Mouse (Mus musculus) kidney, postnatal 4 days (tissue): ENCODE data around the gene Galnt7.

Source experiments
- DNase-seq, 2 experiments: peaks; one replicate each; pipeline ENCODE4 v3.0.0; 2021; ENCODE audit warnings: mixed read lengths in 2 of 2

The Galnt7 gene

GRCm38 (mm10) chr8:57487441-57488155 lies 165.2 kb downstream of the Galnt7 start, which contains the start of gene Sap30:
Gene Sap30 (minus strand): TSS chr8:57487860.
- peak; percentile 99 for DNase-seq

DNA sequence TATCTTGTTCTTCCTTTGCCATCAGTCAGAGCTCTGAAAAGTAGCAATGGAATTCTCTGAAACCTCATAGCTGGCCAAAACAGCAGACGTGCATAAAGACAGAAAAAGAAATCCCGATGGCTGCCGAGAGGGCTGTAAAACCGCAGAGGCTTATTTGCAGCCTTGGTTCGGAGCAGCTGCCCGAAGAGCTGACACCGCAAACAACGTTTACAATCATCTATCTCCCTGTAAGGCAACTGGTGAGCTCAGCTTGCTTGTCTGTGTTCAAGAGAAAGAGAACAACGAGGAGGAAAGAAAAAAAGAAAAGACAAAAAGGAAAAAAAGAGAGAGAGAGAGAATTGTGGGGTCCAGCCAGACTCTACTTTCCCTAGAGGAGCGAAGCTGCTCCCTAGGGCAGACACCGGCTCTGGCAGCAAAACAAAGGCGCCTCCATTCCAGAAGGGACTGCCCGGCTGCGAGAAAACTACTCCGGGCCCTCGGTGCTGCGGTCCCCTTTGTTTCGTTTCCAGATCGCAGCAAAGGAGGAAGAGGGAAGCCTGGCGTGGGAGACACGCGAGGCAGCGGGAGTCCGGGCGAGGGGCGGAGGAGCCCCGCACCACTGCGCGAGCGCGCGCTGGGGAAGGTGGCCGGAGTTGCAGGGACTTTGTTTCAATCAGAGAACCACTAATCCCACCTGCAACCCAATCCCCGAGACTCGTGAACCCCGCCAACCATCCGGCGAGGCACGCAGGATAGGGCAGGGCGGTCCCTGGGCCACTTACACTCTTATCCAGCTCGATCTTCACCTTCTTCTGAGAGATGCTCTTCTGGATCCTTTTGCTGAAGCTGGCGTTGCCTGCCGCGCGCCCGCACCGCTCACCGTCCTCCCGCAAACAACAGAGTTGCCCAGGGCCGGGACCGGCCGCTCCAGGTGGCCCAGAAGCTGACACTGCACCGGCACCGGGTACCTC lies 166.1 kb downstream of the Galnt7 start:
- DNase-seq, result peak; percentile 62 to 68

DNA sequence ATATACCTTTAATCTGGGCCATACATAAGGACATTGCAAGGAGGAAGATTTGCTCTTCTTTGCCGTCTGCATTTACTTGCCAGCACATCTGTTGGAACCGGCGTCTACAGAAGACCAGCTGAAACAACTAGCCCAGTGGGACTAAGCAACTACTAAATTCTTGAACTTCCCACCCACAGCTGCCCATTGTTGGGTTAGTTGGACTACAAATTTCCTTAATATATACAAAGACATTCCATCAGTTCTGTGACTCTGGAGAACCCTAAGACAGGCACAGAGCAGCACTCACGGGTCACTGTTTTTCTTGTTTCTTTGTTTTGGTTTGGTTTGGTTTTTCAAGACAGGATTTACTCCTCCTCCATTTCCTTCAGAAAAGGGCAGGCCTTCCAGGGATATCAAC lies 172.2 kb downstream of the Galnt7 start:
- DNase-seq, result no peak

GRCm38 (mm10) chr8:57479700-57480099 lies 173.1 kb downstream of the Galnt7 start:
- no peak for DNase-seq

GRCm38 (mm10) chr8:57478406-57478805 lies 174.4 kb downstream of the Galnt7 start:
- DNase-seq, result no peak
